Mouse (Mus musculus) C2C12 (cell line): ENCODE results near the gene Rpl9. TPM values are rescaled to one million over a fixed set of nuclear protein-coding genes. Genes with fewer than 3 reads are reported as not detected.

Experiments used
- H3K27me3 ChIP-seq: one replicate; pipeline ENCODE4 v1.6.1; 2011; ENCODE audit not compliant: control insufficient read depth, insufficient read depth, insufficient read length
- H3K36me3 ChIP-seq: one replicate; pipeline ENCODE4 v1.6.1; 2011; ENCODE audit not compliant: control insufficient read depth, insufficient read depth
- H3K4me3 ChIP-seq: one replicate; pipeline ENCODE4 v1.5.1; 2011; ENCODE audit warnings: mild to moderate bottlenecking, control low read depth; ENCODE audit not compliant: poor library complexity, insufficient read depth, severe bottlenecking
- H3K79me2 ChIP-seq: one replicate; pipeline ENCODE4 v1.6.1; 2011; ENCODE audit not compliant: control insufficient read depth, insufficient read depth
- H3K79me3 ChIP-seq: one replicate; pipeline ENCODE4 v1.6.1; 2011; ENCODE audit warnings: low read depth, control low read depth
- H3ac ChIP-seq: one replicate; pipeline ENCODE3; 2011; ENCODE audit warnings: low read depth; ENCODE audit not compliant: control insufficient read depth, insufficient read length
- MAX ChIP-seq: IDR thresholded peaks from one replicate; pipeline ENCODE4 v1.6.1; 2011; ENCODE audit warnings: mild to moderate bottlenecking, control low read depth
- MYOG ChIP-seq: IDR thresholded peaks from one replicate; pipeline ENCODE4 v1.6.1; 2011; ENCODE audit not compliant: control insufficient read depth, insufficient read length; ENCODE audit errors: extremely low read depth
- USF1 ChIP-seq: IDR thresholded peaks from one replicate; pipeline ENCODE4 v1.6.1; 2011; ENCODE audit warnings: low read depth, mild to moderate bottlenecking, control low read depth, moderate library complexity
- polyA plus RNA-seq: library from polyadenylated mRNA; unstranded; fragments of >200 nt; fragmentation: generic; extraction: Trizol; gene quantifications from one replicate; pipeline ENCODE4 v1.2.1, GENCODE M21; 2012; ENCODE audit warnings: missing spikeins

Gene Rpl9
- polyA plus RNA-seq, 1 experiment = 2,170 TPM

DNA sequence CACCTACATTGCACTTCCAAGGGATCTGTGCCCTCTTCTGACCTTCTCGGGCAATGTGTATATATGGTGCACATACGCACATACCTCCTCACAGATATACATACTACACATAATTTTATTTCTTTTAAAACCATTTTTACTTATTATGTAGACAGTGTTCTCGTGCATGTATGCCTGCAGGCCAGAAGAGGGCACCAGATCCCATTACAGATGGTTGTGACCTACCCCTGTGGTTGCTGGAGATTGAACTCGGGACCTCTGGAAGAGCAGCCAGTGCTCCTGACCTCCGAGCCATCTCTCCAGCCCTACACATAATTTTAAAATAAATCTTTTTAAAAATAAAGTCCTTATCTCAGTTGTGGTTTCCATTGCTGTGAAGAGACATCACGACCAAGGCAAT lies 52.9 kb downstream of the Rpl9 start:
- Histone ChIP-seq H3K79me2 (peaks cover 19% of the 10 kb centered on the region), H3K27me3 (peaks cover 3% of the 10 kb centered on the region), H3K4me3 (no peak overlapping the region), H3K79me3 (peaks cover 18% of the 10 kb centered on the region), H3K36me3 (no peaks in the 10 kb centered on the region), H3ac (no peak overlapping the region)
- TF ChIP-seq MYOG (no peak), USF1 (no peak), MAX (no peak)

Other genes with a start within 250 kb of the Rpl9 start
- 2.9 TPM for gene Wdr19, start 191.7 kb downstream of the Rpl9 start, polyA plus RNA-seq
- gene Rfc1, start 55.8 kb downstream of the Rpl9 start, polyA plus RNA-seq = 14.1 TPM
- gene Klb, start 43.1 kb downstream of the Rpl9 start, polyA plus RNA-seq = 0.02 TPM
- 17.4 TPM for gene Lias, start 53 bp upstream of the Rpl9 start, polyA plus RNA-seq
- gene Ugdh, start 44.5 kb upstream of the Rpl9 start, polyA plus RNA-seq = 89.6 TPM
- not detected for gene Gm43552, start 101.4 kb upstream of the Rpl9 start, polyA plus RNA-seq
- gene Smim14, start 145.7 kb upstream of the Rpl9 start, polyA plus RNA-seq = 63.0 TPM
- 98.7 TPM for gene Ube2k, start 145.8 kb upstream of the Rpl9 start, polyA plus RNA-seq